Mouse (Mus musculus) E14TG2a.4 (cell line): Measurements from ENCODE around the gene Abca17.

Experiments
- CTCF ChIP-seq: conservative IDR thresholded peaks from 2 replicates; pipeline ENCODE4 v1.5.1; 2014; ENCODE audit warnings: low read length
- NANOG ChIP-seq: IDR thresholded peaks from 2 replicates; pipeline ENCODE4 v1.6.1; 2014; ENCODE audit warnings: borderline replicate concordance, low read length, mixed read lengths
- POU5F1 ChIP-seq: IDR thresholded peaks from 2 replicates; pipeline ENCODE4 v1.6.1; 2014; ENCODE audit warnings: low read length, borderline replicate concordance

GRCm38 (mm10) chr17:24300651-24301050, 50.2 kb downstream of the Abca17 start:
- TF ChIP-seq CTCF = no peak
- TF ChIP-seq NANOG = no peak
- TF ChIP-seq POU5F1 = no peak
